Mouse (Mus musculus) MEL (cell line): ENCODE measurements at regions not wholly inside any gene's neighbourhood (a gene's known extent, or its start where the extent isn't known, plus 50 kb on each side); places are given as distances from the start of the nearest gene placed in this dataset.

Experiments used
- DNase-seq: peaks from one replicate; pipeline ENCODE4 v3.0.0; 2011; ENCODE audit warnings: low read depth, low spot score
- H3K27ac ChIP-seq: 2 replicates; pipeline ENCODE4 v1.5.1; 2012; ENCODE audit warnings: low read depth, mild to moderate bottlenecking, control low read depth, low read length, moderate library complexity; ENCODE audit not compliant: control insufficient read depth
- H3K27me3 ChIP-seq, 2 experiments: fragments of 150-350 bp in 1 of 2; sonication (generic) in 1 of 2; 2 replicates each; pipeline ENCODE4 v1.6.1; 2012; ENCODE audit warnings: low read length in 2 of 2, mild to moderate bottlenecking in 2 of 2, improper control_type of control experiment in 1 of 2, moderate library complexity in 1 of 2; ENCODE audit not compliant: insufficient read depth in 2 of 2, control insufficient read depth in 1 of 2
- H3K36me3 ChIP-seq, 2 experiments: 2 replicates each; pipeline ENCODE4 v1.6.1; 2012 to 2014; ENCODE audit warnings: low read length in 2 of 2, improper control_type of control experiment in 1 of 2, inconsistent platforms in 1 of 2, mild to moderate bottlenecking in 1 of 2; ENCODE audit not compliant: insufficient read depth in 2 of 2, control insufficient read depth in 1 of 2
- H3K4me1 ChIP-seq, 2 experiments: fragments of 150-350 bp in 1 of 2; sonication (generic) in 1 of 2; 2 replicates each; pipeline ENCODE4 v1.6.1; 2012; ENCODE audit warnings: low read length in 2 of 2, improper control_type of control experiment in 1 of 2, mild to moderate bottlenecking in 1 of 2; ENCODE audit not compliant: insufficient read depth in 2 of 2, control insufficient read depth in 1 of 2
- H3K4me3 ChIP-seq, 2 experiments: fragments of 150-350 bp in 1 of 2; sonication (generic) in 1 of 2; 2 replicates each; pipeline ENCODE4 v1.5.1; 2012; ENCODE audit warnings: low read depth in 2 of 2, low read length in 2 of 2, mild to moderate bottlenecking in 2 of 2, moderate library complexity in 2 of 2, control low read depth in 1 of 2, improper control_type of control experiment in 1 of 2; ENCODE audit not compliant: control insufficient read depth in 1 of 2, insufficient read depth in 1 of 2
- H3K79me2 ChIP-seq: 2 replicates; pipeline ENCODE4 v1.6.1; 2012; ENCODE audit warnings: mild to moderate bottlenecking, low read length, moderate library complexity; ENCODE audit not compliant: control insufficient read depth, poor library complexity, insufficient read depth
- H3K9ac ChIP-seq: 2 replicates; pipeline ENCODE4 v1.6.1; 2012; ENCODE audit warnings: low read depth, mild to moderate bottlenecking, control low read depth, low read length, moderate library complexity; ENCODE audit not compliant: control insufficient read depth, poor library complexity, severe bottlenecking
- H3K9me3 ChIP-seq: fragments of 150-350 bp; sonication (generic); replicated peaks from 2 replicates; pipeline ENCODE4 v1.6.1; 2012; ENCODE audit warnings: mild to moderate bottlenecking, low read length, improper control_type of control experiment, moderate library complexity; ENCODE audit not compliant: insufficient read depth
- CTCF ChIP-seq, 3 experiments: IDR thresholded peaks in 2 of 3; conservative IDR thresholded peaks in 1 of 3; 2 replicates each; pipeline ENCODE4 v1.5.1; 2011 to 2012; ENCODE audit warnings: low read length in 3 of 3, low read depth in 2 of 3, mild to moderate bottlenecking in 2 of 3, improper control_type of control experiment in 1 of 3, inconsistent platforms in 1 of 3, mixed read lengths in 1 of 3, moderate library complexity in 1 of 3; ENCODE audit not compliant: control insufficient read depth in 1 of 3, insufficient read depth in 1 of 3, poor library complexity in 1 of 3, severe bottlenecking in 1 of 3
- E2F4 ChIP-seq: IDR thresholded peaks from 2 replicates; pipeline ENCODE4 v1.6.1; 2011; ENCODE audit warnings: low read depth, low read length, improper control_type of control experiment, borderline replicate concordance
- ELF1 ChIP-seq: IDR thresholded peaks from 2 replicates; pipeline ENCODE4 v1.6.1; 2014; ENCODE audit warnings: low read depth, mild to moderate bottlenecking, inconsistent platforms, low read length, improper control_type of control experiment, moderate library complexity
- EP300 ChIP-seq, 2 experiments: IDR thresholded peaks; 2 replicates each; pipeline ENCODE4 v1.6.1; 2011; ENCODE audit warnings: improper control_type of control experiment in 2 of 2, low read length in 2 of 2, low read depth in 1 of 2, mild to moderate bottlenecking in 1 of 2
- ETS1 ChIP-seq: IDR thresholded peaks from 2 replicates; pipeline ENCODE4 v1.6.1; 2012; ENCODE audit warnings: low read depth, mild to moderate bottlenecking, inconsistent platforms, low read length, improper control_type of control experiment, moderate library complexity
- JUND ChIP-seq: IDR thresholded peaks from 2 replicates; pipeline ENCODE4 v1.6.1; 2011; ENCODE audit warnings: low read depth, mild to moderate bottlenecking, improper control_type of control experiment, low read length
- KAT2A ChIP-seq: conservative IDR thresholded peaks from 2 replicates; pipeline ENCODE4 v1.6.1; 2012; ENCODE audit warnings: low read depth, low read length, improper control_type of control experiment, inconsistent platforms
- MAX ChIP-seq: IDR thresholded peaks from 2 replicates; pipeline ENCODE4 v1.6.1; 2011; ENCODE audit warnings: low read length, improper control_type of control experiment
- MEF2A ChIP-seq: IDR thresholded peaks from 2 replicates; pipeline ENCODE4 v1.6.1; 2014; ENCODE audit warnings: low read depth, mild to moderate bottlenecking, inconsistent platforms, low read length, improper control_type of control experiment; ENCODE audit not compliant: poor library complexity, insufficient replicate concordance, severe bottlenecking; ENCODE audit errors: extremely low read depth
- MXI1 ChIP-seq: IDR thresholded peaks from 2 replicates; pipeline ENCODE4 v1.6.1; 2011; ENCODE audit warnings: mild to moderate bottlenecking, low read depth, low read length, improper control_type of control experiment
- MYB ChIP-seq: IDR thresholded peaks from 2 replicates; pipeline ENCODE4 v1.6.1; 2011; ENCODE audit warnings: mild to moderate bottlenecking, low read depth, low read length, improper control_type of control experiment
- NELFE ChIP-seq: IDR thresholded peaks from 2 replicates; pipeline ENCODE4 v1.6.1; 2011; ENCODE audit warnings: low read depth, low read length, improper control_type of control experiment
- NRF1 ChIP-seq: IDR thresholded peaks from 2 replicates; pipeline ENCODE4 v1.6.1; 2014; ENCODE audit warnings: low read depth, mild to moderate bottlenecking, inconsistent platforms, low read length, improper control_type of control experiment, moderate library complexity; ENCODE audit not compliant: poor library complexity, insufficient read depth, severe bottlenecking
- POLR2AphosphoS5 ChIP-seq: IDR thresholded peaks from 2 replicates; pipeline ENCODE4 v1.6.1; 2012; ENCODE audit warnings: low read depth, borderline replicate concordance, mild to moderate bottlenecking, inconsistent platforms, low read length, moderate library complexity, mixed read lengths
- RAD21 ChIP-seq: IDR thresholded peaks from 2 replicates; pipeline ENCODE4 v1.6.1; 2011; ENCODE audit warnings: mild to moderate bottlenecking, low read depth, low read length, improper control_type of control experiment
- SMC3 ChIP-seq: IDR thresholded peaks from 2 replicates; pipeline ENCODE4 v1.6.1; 2011; ENCODE audit warnings: low read depth, low read length, improper control_type of control experiment
- TCF12 ChIP-seq: IDR thresholded peaks from 2 replicates; pipeline ENCODE4 v1.6.1; 2014; ENCODE audit warnings: low read depth, mild to moderate bottlenecking, inconsistent platforms, low read length, improper control_type of control experiment, moderate library complexity
- USF2 ChIP-seq, 2 experiments: IDR thresholded peaks; 2 replicates each; pipeline ENCODE4 v1.6.1; 2011 to 2012; ENCODE audit warnings: improper control_type of control experiment in 2 of 2, low read length in 2 of 2, borderline replicate concordance in 1 of 2, inconsistent platforms in 1 of 2, low read depth in 1 of 2, mild to moderate bottlenecking in 1 of 2; ENCODE audit not compliant: insufficient read depth in 1 of 2
- ZC3H11A ChIP-seq: IDR thresholded peaks from 2 replicates; pipeline ENCODE4 v1.6.1; 2012; ENCODE audit warnings: low read depth, mild to moderate bottlenecking, inconsistent platforms, low read length, improper control_type of control experiment
- ZNF384 ChIP-seq: IDR thresholded peaks from 2 replicates; pipeline ENCODE4 v1.6.1; 2012; ENCODE audit warnings: low read depth, mild to moderate bottlenecking, inconsistent platforms, low read length, improper control_type of control experiment

- H3K27me3 ChIP-seq = no peaks in the 10 kb centered on the region
- no peaks in the 10 kb centered on the region for H3K4me1 ChIP-seq
- no peaks in the 10 kb centered on the region for H3K79me2 ChIP-seq
- H3K4me3 ChIP-seq = no peak overlapping the region
- H3K9ac ChIP-seq = no peak overlapping the region
- H3K36me3 ChIP-seq = no peaks in the 10 kb centered on the region
- no peak for DNase-seq
- no peaks in the 10 kb centered on the region for H3K9me3 ChIP-seq
- TF ChIP-seq ZNF384 = no peak
- no peak for TF ChIP-seq E2F4
- TF ChIP-seq MYB = no peak
- no peak for TF ChIP-seq MEF2A
- TF ChIP-seq ELF1 = no peak
- no peak for TF ChIP-seq POLR2AphosphoS5
- H3K27ac ChIP-seq = no peak overlapping the region
These were observed 58.1 kb upstream of the Clstn2 start for GRCm38 (mm10) chr9:98091105-98091504.

GRCm38 (mm10) chr9:98095064-98095790, 62.2 kb upstream of the Clstn2 start:
- Histone ChIP-seq H3K27ac (no peak overlapping the region), H3K9ac (no peak overlapping the region), H3K4me1 (no peaks in the 10 kb centered on the region), H3K36me3 (no peaks in the 10 kb centered on the region), H3K79me2 (no peaks in the 10 kb centered on the region), H3K4me3 (no peak overlapping the region), H3K27me3 (no peaks in the 10 kb centered on the region; a peak in 1 of 4 replicates), H3K9me3 (no peaks in the 10 kb centered on the region)
- TF ChIP-seq RAD21 (no peak), ETS1 (no peak), ZC3H11A (no peak), MAX (no peak), TCF12 (no peak), NRF1 (no peak), E2F4 (no peak), MEF2A (no peak), MXI1 (no peak), ELF1 (no peak), SMC3 (no peak), CTCF (IDR thresholded peaks at IDR 0.05 in 2 of 3, conservative IDR thresholded peaks at IDR 0.05 in 1 of 3; ENCODE audit: control insufficient read depth in 1 of 3, insufficient read depth in 1 of 3, low read depth in 2 of 3, low read length in 3 of 3, poor library complexity in 1 of 3, severe bottlenecking in 1 of 3) (no peak), MYB (no peak), EP300 (IDR thresholded peaks at IDR 0.05; ENCODE audit: low read depth in 1 of 2, low read length in 2 of 2) (no peak), NELFE (no peak), JUND (no peak), USF2 (IDR thresholded peaks at IDR 0.05; ENCODE audit: borderline replicate concordance in 1 of 2, insufficient read depth in 1 of 2, low read depth in 1 of 2, low read length in 2 of 2) (no peak), POLR2AphosphoS5 (no peak), KAT2A (no peak)
- DNase-seq = no peak
